Mouse (Mus musculus) kidney, postnatal 0 days (tissue): Measurements from ENCODE around the gene Plb1. TPM values are rescaled to one million over a fixed set of nuclear protein-coding genes. Genes with fewer than 3 reads are reported as not detected.

Source experiments
- ATAC-seq: fragments of 200-750 bp; cut with Nextera tagmentation; replicated peaks from 2 replicates; pipeline ENCODE4 v1.8.0; 2017; ENCODE audit warnings: low read depth, moderate number of reproducible peaks, moderate TSS enrichment, moderate library complexity; ENCODE audit not compliant: low FRiP score
- DNase-seq: peaks from one replicate; pipeline ENCODE4 v3.0.0-alpha.2; 2016; ENCODE audit warnings: low spot score
- H3K27ac ChIP-seq: fragments of 300-500 bp; sonication (generic); 2 replicates; pipeline ENCODE4 v1.5.1; 2014; ENCODE audit warnings: mild to moderate bottlenecking
- H3K27me3 ChIP-seq: fragments of 300-500 bp; sonication (generic); 2 replicates; pipeline ENCODE4 v1.6.1; 2014; ENCODE audit warnings: low read length, mixed read lengths; ENCODE audit not compliant: insufficient read depth
- H3K36me3 ChIP-seq: fragments of 300-500 bp; sonication (generic); 2 replicates; pipeline ENCODE4 v1.6.1; 2014; ENCODE audit warnings: low read length, mixed read lengths; ENCODE audit not compliant: insufficient read depth
- H3K4me1 ChIP-seq: fragments of 300-500 bp; sonication (generic); replicated peaks from 2 replicates; pipeline ENCODE4 v1.6.1; 2014; ENCODE audit warnings: antibody characterized with exemption, low read length, mixed read lengths; ENCODE audit not compliant: insufficient read depth
- H3K4me2 ChIP-seq: fragments of 300-500 bp; sonication (generic); 2 replicates; pipeline ENCODE4 v1.6.1; 2014; ENCODE audit warnings: mild to moderate bottlenecking, low read length, moderate library complexity, mixed read lengths
- H3K4me3 ChIP-seq: fragments of 300-500 bp; sonication (generic); replicated peaks from 2 replicates; pipeline ENCODE4 v1.5.1; 2014; ENCODE audit warnings: low read depth, low read length
- H3K9ac ChIP-seq: fragments of 300-500 bp; sonication (generic); 2 replicates; pipeline ENCODE4 v1.6.1; 2014; ENCODE audit warnings: low read depth, low read length
- H3K9me3 ChIP-seq: fragments of 300-500 bp; sonication (generic); replicated peaks from 2 replicates; pipeline ENCODE4 v1.6.1; 2016; ENCODE audit warnings: low read length, inconsistent platforms, mixed read lengths
- CTCF ChIP-seq: IDR thresholded peaks from 2 replicates; pipeline ENCODE4 v1.5.1; 2016; ENCODE audit warnings: antibody characterized with exemption, low read depth, mild to moderate bottlenecking, moderate library complexity
- WGBS: fragments of 180-500 bp; shearing (Covaris S2); extraction: QIAGEN DNeasy Blood & Tissue Kit; methylation state at CpG from one replicate; pipeline ENCODE4 v1.1.7; 2014; 5-methylcytosine and 5-hydroxymethylcytosine counted together
- polyA plus RNA-seq: library from polyadenylated mRNA; unstranded; fragments of >200 nt; fragmentation: Nextera tagmentation; extraction: Ambion mirVana; gene quantifications from 2 replicates; pipeline ENCODE4 v1.2.1, GENCODE M21; 2015

Plb1 gene
- polyA plus RNA-seq, 1 experiment from 2014 or later: 0.36 TPM

DNA sequence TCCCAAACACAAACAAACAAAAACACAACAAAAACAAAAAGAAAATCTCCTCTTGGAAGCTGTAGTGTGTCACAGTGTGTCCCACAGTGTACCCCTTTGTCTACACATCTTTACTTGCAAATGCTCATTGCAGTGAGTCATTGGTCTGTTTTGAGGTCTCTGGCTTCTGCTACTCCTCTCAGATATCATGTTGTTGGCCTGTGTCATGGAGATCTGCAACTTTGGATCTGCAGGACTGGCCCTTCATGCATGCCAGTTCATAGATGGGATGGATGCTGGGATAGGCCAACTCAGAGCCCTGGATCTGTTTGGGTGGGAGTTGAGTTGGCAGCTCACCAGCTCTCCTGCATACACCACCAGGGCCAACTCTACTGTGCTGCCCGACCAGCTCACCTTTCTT is 176.3 kb downstream of the Plb1 start:
- no peak overlapping the region for H3K27ac ChIP-seq
- TF ChIP-seq CTCF: no peak

DNA sequence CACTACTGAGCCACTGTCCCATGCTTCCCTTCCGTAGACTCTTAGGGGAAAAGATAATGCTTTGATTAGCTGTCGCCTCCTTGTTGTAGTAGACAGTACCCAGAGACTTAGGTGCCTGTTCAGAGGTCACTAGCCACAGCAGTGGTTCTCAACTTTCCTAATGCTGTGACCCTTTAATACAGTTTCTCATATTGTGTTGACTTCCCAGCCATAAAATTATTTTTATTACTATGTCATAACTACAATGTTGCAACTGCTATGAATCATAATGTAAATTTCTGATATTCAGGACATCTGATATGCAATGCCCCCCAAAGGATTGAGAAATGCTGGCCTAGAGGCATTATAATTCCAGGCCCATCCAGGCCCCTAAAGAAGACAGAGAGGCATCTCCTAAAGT is 177.2 kb downstream of the Plb1 start:
- Histone ChIP-seq H3K4me2 (no peak overlapping the region), H3K9ac (no peak overlapping the region), H3K9me3 (no peaks in the 10 kb centered on the region), H3K27ac (no peak overlapping the region), H3K36me3 (no peaks in the 10 kb centered on the region), H3K4me1 (peaks cover 17% of the 10 kb centered on the region), H3K27me3 (no peaks in the 10 kb centered on the region), H3K4me3 (no peak overlapping the region)
- TF ChIP-seq CTCF: no peak
- ATAC-seq (no peak), DNase-seq (no peak)
- 64% methylated on average over 2 of the region's 2 CpGs for WGBS

More for the DNA sequence above, 176.3 kb downstream of the Plb1 start:
- Histone ChIP-seq H3K27me3 (no peaks in the 10 kb centered on the region), H3K36me3 (no peaks in the 10 kb centered on the region), H3K4me3 (no peak overlapping the region), H3K4me1 (peaks cover 12% of the 10 kb centered on the region), H3K4me2 (no peak overlapping the region), H3K9ac (no peak overlapping the region), H3K9me3 (no peaks in the 10 kb centered on the region)
- ATAC-seq (no peak), DNase-seq (no peak)
- WGBS: 55% methylated on average over 1 of the region's 1 CpGs

DNA sequence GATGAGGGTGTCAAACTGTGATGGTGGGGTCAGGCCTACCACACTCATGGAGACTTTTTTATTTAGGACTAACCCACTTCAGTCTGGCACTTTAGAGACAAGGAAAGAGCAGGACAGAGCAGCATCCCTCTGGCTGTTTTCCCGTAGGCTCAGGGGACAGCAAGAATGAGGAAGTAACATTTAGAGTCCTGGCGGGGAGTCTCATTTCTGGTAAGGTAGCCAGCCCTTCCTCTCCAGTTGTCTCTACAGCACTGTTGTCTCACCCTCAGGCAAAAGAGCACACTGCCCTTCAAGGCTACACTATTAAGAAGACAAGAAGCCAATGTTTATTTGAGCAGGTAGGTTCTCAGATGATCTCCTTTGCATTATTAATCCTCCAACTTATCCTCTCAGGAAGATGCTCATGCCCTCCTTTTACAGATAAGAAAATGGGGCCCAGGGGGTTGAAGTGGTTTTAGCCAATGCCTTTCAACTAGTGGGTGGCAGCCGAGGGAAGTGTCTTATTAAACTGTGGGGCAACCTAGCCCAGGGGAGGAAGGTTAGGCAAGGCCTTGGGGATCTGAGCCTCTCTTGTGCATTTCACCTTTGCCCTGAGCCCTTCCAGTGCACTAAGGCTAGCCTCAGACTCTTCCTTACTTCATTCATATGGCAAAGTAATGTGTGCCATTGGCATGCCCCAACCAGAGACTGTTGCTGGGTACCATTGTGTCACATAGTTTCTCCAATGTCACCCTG is 178.6 kb downstream of the Plb1 start:
- no peak for TF ChIP-seq CTCF
- ATAC-seq (no peak), DNase-seq (no peak)
- Histone ChIP-seq H3K9me3 (no peaks in the 10 kb centered on the region), H3K4me2 (no peak overlapping the region), H3K27me3 (no peaks in the 10 kb centered on the region), H3K4me3 (no peak overlapping the region), H3K27ac (0 out of 2 replicates have a peak overlapping the region, but pooled peaks have one; percentile 91), H3K36me3 (no peaks in the 10 kb centered on the region), H3K4me1 (peaks cover 19% of the 10 kb centered on the region), H3K9ac (no peak overlapping the region)
- 70% methylated on average over 3 of the region's 3 CpGs for WGBS

DNA sequence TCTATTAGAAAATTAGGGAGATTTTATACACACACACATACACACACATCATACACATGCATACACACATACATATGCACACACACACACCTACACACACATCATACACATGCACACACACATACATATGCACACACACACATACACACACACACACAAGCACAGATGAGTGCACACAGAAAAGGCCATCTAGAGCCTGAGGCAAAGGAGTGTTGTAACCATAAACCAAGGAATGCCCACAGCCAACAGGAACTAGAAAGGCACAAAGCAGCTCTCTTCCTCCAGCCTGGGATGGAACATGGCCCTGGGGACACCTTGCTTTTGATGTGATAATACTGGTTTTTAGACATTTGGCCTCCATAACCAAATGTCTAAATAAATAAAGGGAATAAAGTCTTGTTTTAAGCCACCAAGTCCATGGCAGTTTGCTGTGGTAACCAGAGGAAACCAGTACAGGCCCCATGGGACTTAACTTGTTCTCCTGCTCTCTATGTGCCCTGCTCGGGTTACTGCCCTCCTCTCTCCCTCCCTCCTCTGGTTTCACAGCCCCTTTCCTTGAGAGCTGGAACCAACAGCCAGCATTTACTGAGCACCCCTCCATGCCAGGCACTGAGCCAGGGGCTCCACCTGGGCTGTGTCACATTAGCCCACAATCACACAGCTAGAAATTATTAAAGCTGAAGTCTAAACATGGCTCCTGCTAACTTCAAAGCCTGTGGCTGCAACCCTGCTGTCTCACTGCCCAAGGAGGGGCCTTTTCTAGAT is 179.9 kb downstream of the Plb1 start:
- 16% methylated on average over 1 of the region's 1 CpGs for WGBS
- Histone ChIP-seq H3K4me1 (peaks cover 23% of the 10 kb centered on the region), H3K36me3 (no peaks in the 10 kb centered on the region), H3K4me3 (no peak overlapping the region), H3K4me2 (no peak overlapping the region), H3K27me3 (no peaks in the 10 kb centered on the region), H3K9me3 (no peaks in the 10 kb centered on the region), H3K9ac (no peak overlapping the region), H3K27ac (peak overlapping the region; percentile 91)
- ATAC-seq (peak; percentile 73), DNase-seq (peak; percentile 81)
- TF ChIP-seq CTCF: no peak

DNA sequence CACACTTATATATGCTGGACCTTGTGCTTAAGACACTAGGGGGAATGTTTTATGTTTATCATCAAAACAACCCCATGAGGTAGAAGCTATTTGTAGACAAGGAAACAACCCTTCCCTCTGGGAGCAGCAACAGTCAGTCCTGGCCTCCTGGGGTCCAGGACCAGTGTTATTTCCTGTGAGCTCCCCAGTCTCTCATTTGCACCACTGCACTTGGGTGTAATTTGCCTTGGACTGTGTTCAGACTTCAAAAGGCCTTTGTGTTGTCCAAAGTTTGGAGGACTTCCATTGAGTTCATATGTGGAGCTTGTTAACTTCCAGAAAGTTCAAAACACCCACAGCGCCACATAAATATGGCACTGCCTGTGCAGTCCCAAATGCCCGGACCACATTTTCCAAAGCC is 180.6 kb downstream of the Plb1 start:
- Histone ChIP-seq H3K36me3 (no peaks in the 10 kb centered on the region), H3K9ac (no peak overlapping the region), H3K27ac (peak overlapping the region; percentile 91), H3K4me1 (peaks cover 23% of the 10 kb centered on the region), H3K27me3 (no peaks in the 10 kb centered on the region), H3K9me3 (no peaks in the 10 kb centered on the region), H3K4me2 (no peak overlapping the region), H3K4me3 (no peak overlapping the region)
- no peak for TF ChIP-seq CTCF
- WGBS: 38% methylated on average over 2 of the region's 2 CpGs
- ATAC-seq: no peak; the same call in 1 of the 2 replicates
- peak; percentile 74 for DNase-seq

DNA sequence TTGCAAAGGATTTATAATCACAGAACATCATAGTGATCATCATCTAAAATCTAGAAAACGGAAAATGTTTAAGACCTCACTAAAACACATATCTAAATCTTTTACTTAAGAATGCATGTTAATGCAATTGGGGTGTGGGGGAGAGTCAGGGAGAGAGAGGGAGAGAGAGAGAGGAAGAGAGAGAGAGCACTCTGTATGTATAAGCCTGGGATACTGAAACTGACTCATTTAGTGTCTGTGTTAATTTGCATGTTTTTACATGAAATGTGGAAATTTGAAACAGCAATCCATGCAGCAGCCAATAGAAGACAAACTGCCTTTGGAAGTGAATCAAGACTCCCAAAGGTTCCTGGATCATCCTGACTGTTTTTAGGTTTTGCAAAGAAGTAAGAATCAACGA is 181.1 kb downstream of the Plb1 start:
- Histone ChIP-seq H3K4me3 (no peak overlapping the region), H3K4me2 (no peak overlapping the region), H3K9ac (no peak overlapping the region), H3K36me3 (no peaks in the 10 kb centered on the region), H3K4me1 (peaks cover 23% of the 10 kb centered on the region), H3K27ac (peak overlapping the region; percentile 91), H3K9me3 (no peaks in the 10 kb centered on the region), H3K27me3 (no peaks in the 10 kb centered on the region)
- ATAC-seq (no peak), DNase-seq (peak; percentile 52)
- TF ChIP-seq CTCF: no peak
- 41% methylated on average over 2 of the region's 2 CpGs for WGBS
